Comparison of ENCODE assay signal across 8 mouse cellular contexts in genomic region chr3:131489657-131490142, GRCm38 (mm10). TPM values are rescaled to one million over a fixed set of nuclear protein-coding genes. Genes with fewer than 3 reads are reported as not detected.
DNase-seq lines count a peak whose midpoint lies in the region; ATAC-seq and TF ChIP-seq lines count a peak whose summit lies in the region.

No protein-coding gene starts in this region.

- WGBS in kidney, adult 2 months: 1% methylated on average over 36 of the region's 36 CpGs
- WGBS in liver, embryonic 13.5 days (ENCODE audit: insufficient replicate concordance): 2% methylated on average over 22 of the region's 36 CpGs

- ATAC-seq in liver, embryonic 13.5 days (ENCODE audit: low read depth): peak; percentile 47

- no peaks in the 10 kb centered on the region for H3K9me3 ChIP-seq in liver, embryonic 13.5 days (replicated peaks)

- no peaks in the 10 kb centered on the region for H3K36me3 ChIP-seq in kidney, adult 2 months (ENCODE audit: control insufficient read depth, insufficient read depth, low read length)
- no peaks in the 10 kb centered on the region for H3K36me3 ChIP-seq in liver, embryonic 13.5 days
- H3K36me3 ChIP-seq in myocyte (ENCODE audit: control insufficient read depth, insufficient read depth): no peaks in the 10 kb centered on the region

- no peak for TF ChIP-seq CTCF in kidney, adult 2 months (conservative IDR thresholded peaks at IDR 0.05; ENCODE audit: insufficient read depth, insufficient read length, low read depth, low read length)

- peak overlapping the region; percentile 75 for H3K27ac ChIP-seq in kidney, adult 2 months (ENCODE audit: insufficient read depth, low read depth, low read length)
- peak overlapping the region; percentile 66 for H3K27ac ChIP-seq in liver, embryonic 13.5 days

- H3K9ac ChIP-seq in liver, embryonic 13.5 days: peak overlapping the region; percentile 58

- peaks cover 15% of the 10 kb centered on the region for H3K4me1 ChIP-seq in kidney, adult 2 months (ENCODE audit: control insufficient read depth, insufficient read depth, low read length)
- H3K4me1 ChIP-seq in liver, embryonic 13.5 days (replicated peaks): 0 out of 2 replicates have a peak, but pooled peaks cover 2% of the 10 kb centered on the region

- H3K4me2 ChIP-seq in liver, embryonic 13.5 days: peak overlapping the region; percentile 64
- peak overlapping the region; percentile 76 for H3K4me2 ChIP-seq in myocyte (ENCODE audit: low read depth)

- DNase-seq in 3T3-L1 (ENCODE audit: low read depth, low spot score) (peak; percentile 52), ZHBTc4 (ENCODE audit: low read depth, low spot score) (peak; percentile 62)
- DNase-seq in embryo, embryonic 10.5 days (ENCODE audit: low spot score): peak; percentile 59
- peak; percentile 60 to 67 for DNase-seq in heart, adult 18-20 months
- DNase-seq in kidney, adult 2 months: peak; percentile 89
- no peak for DNase-seq in liver, embryonic 13.5 days
- DNase-seq in spleen, postnatal 36 days (ENCODE audit: low spot score in 2 of 2): no peak

- peak overlapping the region; percentile 75 for H3K4me3 ChIP-seq in kidney, adult 2 months (ENCODE audit: insufficient read depth, low read depth, low read length)
- H3K4me3 ChIP-seq in liver, embryonic 13.5 days (replicated peaks): peak overlapping the region; percentile 62
- peak overlapping the region; percentile 47 for H3K4me3 ChIP-seq in myocyte

- peak overlapping the region; percentile 66 for H3ac ChIP-seq in myocyte (ENCODE audit: control insufficient read depth, insufficient read length)

- no peaks in the 10 kb centered on the region for H3K27me3 ChIP-seq in kidney, adult 2 months (replicated peaks; ENCODE audit: control insufficient read depth, insufficient read depth, low read length)
- peaks cover 56% of the 10 kb centered on the region for H3K27me3 ChIP-seq in liver, embryonic 13.5 days
- H3K27me3 ChIP-seq in myocyte (ENCODE audit: control insufficient read depth, insufficient read depth, insufficient read length): no peaks in the 10 kb centered on the region

- no peak for TF ChIP-seq POLR2A in kidney, adult 2 months (IDR thresholded peaks at IDR 0.05; ENCODE audit: low read depth, low read length)
- no peak for TF ChIP-seq POLR2A in myocyte (IDR thresholded peaks at IDR 0.05; ENCODE audit: insufficient read length, low read depth)

- peaks cover 4% of the 10 kb centered on the region for H3K79me2 ChIP-seq in myocyte (ENCODE audit: control insufficient read depth, insufficient read depth)

TF ChIP-seq in myocyte, 11 proteins besides CTCF, POLR2A, EP300 and RAD21:
- TF ChIP-seq MYOD1 (IDR thresholded peaks at IDR 0.05; ENCODE audit: control insufficient read depth in 1 of 3, insufficient read length in 2 of 3, low read depth in 2 of 3): no peak
- no peak for TF ChIP-seq REST (IDR thresholded peaks at IDR 0.05; ENCODE audit: insufficient read depth, insufficient read length)
- no peak for TF ChIP-seq MYOG (IDR thresholded peaks at IDR 0.05; ENCODE audit: control insufficient read depth in 1 of 3, insufficient read depth in 1 of 3, insufficient read length in 2 of 3, low read depth in 2 of 3)
- TF ChIP-seq MAX (IDR thresholded peaks at IDR 0.05; ENCODE audit: low read depth): no peak
- no peak for TF ChIP-seq CEBPB (IDR thresholded peaks at IDR 0.05; ENCODE audit: insufficient read depth, poor library complexity, severe bottlenecking)
- no peak for TF ChIP-seq POLR2AphosphoS2 (IDR thresholded peaks at IDR 0.05; ENCODE audit: insufficient read length, low read depth)

RNA-seq across cellular contexts. Expression of gene Sgms2, which starts 1.5 kb away (rescaled TPM):
- total RNA-seq in heart, adult 18-20 months (2021): 1 to 10 TPM; 1.7 to 1.8 TPM
- 27.2 and 28.5 TPM in 2 replicates for polyA plus RNA-seq in kidney, adult 2 months (2012; rRNA removed)
- polyA plus RNA-seq in liver, embryonic 13.5 days (2015; fragmentation: Nextera tagmentation; extraction: Ambion mirVana): 1.7 and 2.9 TPM in 2 replicates
- 4.2 TPM for polyA plus RNA-seq in myocyte (2012; fragmentation: generic; extraction: Trizol)

Comparison
In these comparisons a context has a peak if more than half of its experiments do, and no peak if none do; other contexts are left out.
1. DNase-seq: peak in 3T3-L1 (single experiment), ZHBTc4 (single experiment), embryo, embryonic 10.5 days (single experiment), heart, adult 18-20 months (2 of 2) and kidney, adult 2 months (single experiment); none in liver, embryonic 13.5 days (single experiment) and spleen, postnatal 36 days (0 of 2).
2. Peak in every context shown above with its lines, with median percentiles within 50 percentile points of each other: H3K4me3 ChIP-seq.